Mouse (Mus musculus) ES-E14 (cell line): Measurements from ENCODE around the gene Acyp2.

Experiments
- CHD2 ChIP-seq: IDR thresholded peaks from 2 replicates; pipeline ENCODE4 v1.6.1; 2014; ENCODE audit warnings: mild to moderate bottlenecking, low read depth, low read length, inconsistent platforms
- HCFC1 ChIP-seq: IDR thresholded peaks from 2 replicates; pipeline ENCODE4 v1.6.1; 2012; ENCODE audit warnings: low read length, inconsistent platforms, borderline replicate concordance; ENCODE audit not compliant: insufficient read depth
- MAFK ChIP-seq: IDR thresholded peaks from 2 replicates; pipeline ENCODE4 v1.6.1; 2014; ENCODE audit warnings: mild to moderate bottlenecking, low read depth, low read length, inconsistent platforms; ENCODE audit not compliant: insufficient read depth
- ZC3H11A ChIP-seq: IDR thresholded peaks from 2 replicates; pipeline ENCODE4 v1.6.1; 2012; ENCODE audit warnings: low read depth, mild to moderate bottlenecking, inconsistent platforms, low read length, borderline replicate concordance
- ZNF384 ChIP-seq: IDR thresholded peaks from 2 replicates; pipeline ENCODE4 v1.6.1; 2012; ENCODE audit warnings: low read depth, low read length, inconsistent platforms

DNA sequence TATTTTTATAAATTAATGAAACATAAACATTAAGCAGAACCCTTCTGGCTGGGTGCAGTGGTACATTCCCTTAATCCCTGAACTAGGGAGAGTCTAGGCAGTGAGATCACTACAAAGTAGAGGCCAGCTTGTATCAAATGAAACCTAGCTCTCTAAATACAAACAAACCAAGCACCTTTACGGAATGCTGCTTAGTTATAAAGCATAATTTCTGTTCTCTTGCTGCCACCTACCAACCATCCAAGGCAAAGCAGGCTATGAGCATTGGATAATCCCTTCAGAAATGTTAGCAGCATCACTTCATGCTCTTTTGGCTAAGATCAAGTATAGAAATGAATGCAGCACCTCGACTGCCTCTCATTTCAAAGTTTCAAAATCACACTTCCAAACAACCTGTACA, 7.7 kb upstream of the Acyp2 start:
- TF ChIP-seq HCFC1 (no peak), MAFK (no peak), ZC3H11A (peak; percentile 59; the same call in 1 of the 2 replicates), CHD2 (no peak), ZNF384 (no peak)
